Mouse (Mus musculus) ES-E14 (cell line): Measurements from ENCODE around the gene Csnk1g2. TPM values are rescaled to one million over a fixed set of nuclear protein-coding genes. Genes with fewer than 3 reads are reported as not detected.

Experiments used
- DNase-seq: peaks from one replicate; pipeline ENCODE4 v3.0.0-alpha.2; 2013; ENCODE audit warnings: low read depth, low spot score
- H3K27ac ChIP-seq: 2 replicates; pipeline ENCODE4 v1.5.1; 2012; ENCODE audit warnings: low read depth, mild to moderate bottlenecking, low read length, moderate library complexity, mixed read lengths; ENCODE audit not compliant: poor library complexity, insufficient read depth, severe bottlenecking
- H3K36me3 ChIP-seq: 2 replicates; pipeline ENCODE4 v1.6.1; 2012; ENCODE audit warnings: mild to moderate bottlenecking, low read length, moderate library complexity, mixed read lengths; ENCODE audit not compliant: control insufficient read depth, poor library complexity, insufficient read depth, severe bottlenecking
- H3K4me1 ChIP-seq, 2 experiments: fragments of 150-350 bp in 1 of 2; sonication (generic) in 1 of 2; 2 replicates each; pipeline ENCODE4 v1.6.1; 2012; ENCODE audit warnings: low read length in 2 of 2, mild to moderate bottlenecking in 1 of 2, mixed read lengths in 1 of 2; ENCODE audit not compliant: control insufficient read depth in 2 of 2, insufficient read depth in 2 of 2, poor library complexity in 1 of 2
- H3K4me3 ChIP-seq, 2 experiments: fragments of 150-350 bp in 1 of 2; sonication (generic) in 1 of 2; 2 replicates each; pipeline ENCODE4 v1.5.1; 2012; ENCODE audit warnings: low read length in 2 of 2, low read depth in 1 of 2, mild to moderate bottlenecking in 1 of 2, mixed read lengths in 1 of 2; ENCODE audit not compliant: insufficient read depth in 1 of 2, poor library complexity in 1 of 2, severe bottlenecking in 1 of 2
- H3K9ac ChIP-seq: 2 replicates; pipeline ENCODE4 v1.6.1; 2012; ENCODE audit warnings: low read depth, mild to moderate bottlenecking, low read length, mixed read lengths; ENCODE audit not compliant: poor library complexity, insufficient read depth, severe bottlenecking
- H3K9me3 ChIP-seq: fragments of 150-350 bp; sonication (generic); 2 replicates; pipeline ENCODE4 v1.6.1; 2012; ENCODE audit warnings: low read depth, mild to moderate bottlenecking, low read length; ENCODE audit not compliant: control insufficient read depth, insufficient read depth
- CHD2 ChIP-seq: IDR thresholded peaks from 2 replicates; pipeline ENCODE4 v1.6.1; 2014; ENCODE audit warnings: mild to moderate bottlenecking, low read depth, low read length, inconsistent platforms
- HCFC1 ChIP-seq: IDR thresholded peaks from 2 replicates; pipeline ENCODE4 v1.6.1; 2012; ENCODE audit warnings: low read length, inconsistent platforms, borderline replicate concordance; ENCODE audit not compliant: insufficient read depth
- MAFK ChIP-seq: IDR thresholded peaks from 2 replicates; pipeline ENCODE4 v1.6.1; 2014; ENCODE audit warnings: mild to moderate bottlenecking, low read depth, low read length, inconsistent platforms; ENCODE audit not compliant: insufficient read depth
- ZC3H11A ChIP-seq: IDR thresholded peaks from 2 replicates; pipeline ENCODE4 v1.6.1; 2012; ENCODE audit warnings: low read depth, mild to moderate bottlenecking, inconsistent platforms, low read length, borderline replicate concordance
- ZNF384 ChIP-seq: IDR thresholded peaks from 2 replicates; pipeline ENCODE4 v1.6.1; 2012; ENCODE audit warnings: low read depth, low read length, inconsistent platforms
- in situ Hi-C, 2 experiments: fragments of 600-800 bp; cut with MboI; formaldehyde crosslinking; loops; one replicate each; pipeline ENCODE4 v1.15.1; 2025; ENCODE audit warnings: low sequenced_read_pairs in 2 of 2, inconsistent platforms in 1 of 2; ENCODE audit not compliant: unreplicated experiment in 2 of 2
- total RNA-seq: library from RNA; depleted of rRNA; stranded (reverse); fragments of 300-350 nt; gene quantifications from 2 replicates; pipeline ENCODE4 v1.2.3, GENCODE M21; 2012

The Csnk1g2 gene
- total RNA-seq, 1 experiment: 138 TPM

DNA sequence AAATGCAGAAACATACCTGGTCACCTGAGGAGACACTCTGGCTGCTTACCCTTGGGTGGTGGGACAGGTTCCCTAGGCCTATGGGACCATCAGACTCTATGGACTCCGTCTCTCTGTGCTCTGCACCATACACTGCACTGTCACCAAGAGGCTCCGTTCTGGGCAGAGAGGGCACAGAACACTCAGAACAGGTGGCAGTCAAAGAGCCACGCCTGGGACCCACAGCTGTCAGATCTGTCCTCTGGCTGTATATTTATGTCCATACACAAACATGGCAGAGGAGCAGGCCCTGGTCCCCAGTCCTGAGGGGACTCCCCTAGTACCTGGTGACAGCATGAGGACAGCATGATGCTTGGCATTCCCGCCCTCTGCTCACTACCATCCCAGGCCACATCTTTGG lies 3.1 kb downstream of the Csnk1g2 start:
- no peak overlapping the region for H3K9ac ChIP-seq
- TF ChIP-seq MAFK (no peak), HCFC1 (no peak), ZC3H11A (no peak), CHD2 (no peak), ZNF384 (no peak)
- in situ Hi-C loops: no loop called here
- peaks cover 0 to 10% of the 10 kb centered on the region in 2 experiments; a peak in 2 of 4 replicates for H3K4me1 ChIP-seq
- no peak overlapping the region for H3K27ac ChIP-seq
- H3K4me3 ChIP-seq: no peak overlapping the region
- DNase-seq: no peak
- peaks cover 29% of the 10 kb centered on the region; the same call in 1 of the 2 replicates for H3K36me3 ChIP-seq
- H3K9me3 ChIP-seq: no peaks in the 10 kb centered on the region

DNA sequence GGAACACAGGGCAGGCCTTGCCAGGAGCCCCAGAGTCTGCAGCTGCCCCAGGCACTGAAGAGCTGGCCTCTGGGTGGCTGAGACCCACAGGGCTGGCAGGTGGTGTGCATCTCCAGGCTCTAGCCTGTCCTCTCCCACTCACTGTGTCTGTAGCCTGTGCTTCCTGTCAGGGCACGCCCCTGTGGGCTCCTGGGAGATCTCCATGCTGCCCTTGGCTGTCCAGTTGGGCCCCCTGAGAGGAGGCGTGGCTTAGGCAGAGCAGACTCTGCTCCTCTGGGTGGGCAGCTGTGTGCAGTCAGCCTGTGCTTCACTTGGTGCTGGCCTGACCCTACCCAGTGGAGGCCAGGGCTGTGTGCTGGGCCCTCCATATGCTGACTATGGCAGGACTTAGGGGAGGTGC lies 5.0 kb downstream of the Csnk1g2 start:
- Histone ChIP-seq H3K4me1 (peaks cover 0 to 6% of the 10 kb centered on the region in 2 experiments; a peak in 2 of 4 replicates), H3K36me3 (peaks cover 32% of the 10 kb centered on the region; the same call in 1 of the 2 replicates), H3K9ac (no peak overlapping the region)

DNA sequence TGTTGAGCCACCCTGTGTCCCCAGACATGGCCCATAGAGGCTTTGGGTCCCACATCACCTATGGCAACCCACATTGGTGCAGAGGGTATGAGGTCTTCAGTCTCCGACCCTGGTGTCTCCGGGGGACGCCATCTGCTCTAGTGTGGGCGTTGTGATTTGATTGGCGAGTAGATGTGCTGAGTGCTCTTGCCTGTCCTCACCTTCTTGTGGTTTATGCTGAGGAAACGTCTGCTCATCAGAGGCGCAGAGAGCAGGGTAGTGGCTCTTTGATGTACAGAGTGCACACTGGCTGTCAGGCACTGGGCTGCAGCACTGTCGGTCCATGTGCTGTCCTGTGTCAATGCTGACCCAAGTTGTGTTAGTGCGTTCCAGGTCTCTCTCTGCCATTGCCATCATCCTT lies 6.3 kb downstream of the Csnk1g2 start:
- TF ChIP-seq ZC3H11A (no peak), ZNF384 (no peak), MAFK (no peak), HCFC1 (no peak), CHD2 (no peak)
- Histone ChIP-seq H3K4me1 (peaks cover 0 to 5% of the 10 kb centered on the region in 2 experiments; a peak in 2 of 4 replicates), H3K9me3 (no peaks in the 10 kb centered on the region), H3K9ac (no peak overlapping the region), H3K4me3 (no peak overlapping the region), H3K36me3 (peaks cover 37% of the 10 kb centered on the region; the same call in 1 of the 2 replicates), H3K27ac (no peak overlapping the region)
- no peak for DNase-seq
- in situ Hi-C loops: no loop called here

More for the DNA sequence above, 5.0 kb downstream of the Csnk1g2 start:
- TF ChIP-seq ZC3H11A: no peak
- TF ChIP-seq CHD2: no peak
- no peak for TF ChIP-seq HCFC1
- TF ChIP-seq MAFK: no peak
- TF ChIP-seq ZNF384: no peak
- in situ Hi-C loops: no loop called here
- Histone ChIP-seq H3K9me3 (no peaks in the 10 kb centered on the region), H3K4me3 (no peak overlapping the region), H3K27ac (no peak overlapping the region)
- no peak for DNase-seq

DNA sequence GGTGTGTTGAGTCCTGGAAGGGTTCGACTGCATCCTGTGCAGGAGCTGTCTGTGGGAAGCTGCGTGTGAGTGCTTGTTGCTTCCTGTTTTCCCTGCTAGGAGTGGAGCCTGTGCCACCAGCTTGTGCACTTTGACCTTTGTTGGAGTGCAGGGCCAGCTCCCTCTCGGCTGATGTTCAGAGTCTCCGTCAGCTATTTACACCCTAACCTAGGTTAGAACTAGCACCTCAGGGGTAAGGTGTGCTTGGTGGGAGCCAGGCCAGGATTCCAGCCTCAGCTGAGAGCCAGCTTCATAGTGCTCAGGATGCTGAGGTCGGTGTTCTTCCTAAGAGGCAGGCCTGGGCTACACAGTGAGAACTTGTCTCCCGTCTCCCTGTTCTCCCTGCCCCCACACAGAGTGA lies 12.7 kb downstream of the Csnk1g2 start:
- peaks cover 0 to 14% of the 10 kb centered on the region in 2 experiments; a peak in 2 of 4 replicates for H3K4me1 ChIP-seq
- in situ Hi-C loops: no loop called here
- TF ChIP-seq ZNF384 (no peak), HCFC1 (no peak), MAFK (no peak), ZC3H11A (no peak), CHD2 (no peak)
- H3K4me3 ChIP-seq: no peak overlapping the region
- no peak for DNase-seq
- H3K27ac ChIP-seq: no peak overlapping the region
- peaks cover 67% of the 10 kb centered on the region for H3K36me3 ChIP-seq
- no peak overlapping the region for H3K9ac ChIP-seq
- H3K9me3 ChIP-seq: no peaks in the 10 kb centered on the region
